Mouse (Mus musculus): ENCODE data around the gene Cnnm4. TPM values are rescaled to one million over a fixed set of nuclear protein-coding genes. Genes with fewer than 3 reads are reported as not detected.

Cnnm4 gene
- polyA plus RNA-seq, 1 experiment, result 6.5 TPM

DNA sequence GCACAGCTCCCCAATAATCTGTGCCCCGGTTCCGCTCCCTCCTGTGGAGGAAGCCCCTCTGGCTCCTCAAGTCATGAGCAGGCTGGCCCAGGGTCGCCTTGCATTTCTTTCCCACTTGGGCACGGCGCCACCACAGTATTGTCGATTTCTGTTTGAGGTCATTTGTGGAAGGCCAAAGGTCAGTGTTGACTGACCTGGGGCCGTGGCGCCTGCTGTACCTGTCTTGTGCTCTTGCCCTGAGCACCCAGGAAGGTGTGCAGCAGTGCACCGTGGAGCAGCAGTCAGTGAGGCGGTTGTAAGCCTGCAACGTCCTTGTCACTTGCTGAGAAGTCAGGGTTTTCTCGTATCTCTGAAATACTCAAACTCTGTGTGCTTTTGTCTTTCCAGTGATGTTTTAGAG lies 54.4 kb downstream of the Cnnm4 start:
- Histone ChIP-seq H3K4me1 (ENCODE audit: control insufficient read depth, insufficient read depth, low read length) (no peaks in the 10 kb centered on the region), H3K4me3 (ENCODE audit: insufficient read depth, low read length) (no peak overlapping the region), H3K27ac (ENCODE audit: insufficient read depth, low read length) (no peak overlapping the region)
- TF ChIP-seq POLR2A (IDR thresholded peaks at IDR 0.05; ENCODE audit: extremely low read depth, insufficient read depth, low read length) (no peak), CTCF (IDR thresholded peaks at IDR 0.05; ENCODE audit: extremely low read depth, insufficient read depth, low read length) (no peak)

DNA sequence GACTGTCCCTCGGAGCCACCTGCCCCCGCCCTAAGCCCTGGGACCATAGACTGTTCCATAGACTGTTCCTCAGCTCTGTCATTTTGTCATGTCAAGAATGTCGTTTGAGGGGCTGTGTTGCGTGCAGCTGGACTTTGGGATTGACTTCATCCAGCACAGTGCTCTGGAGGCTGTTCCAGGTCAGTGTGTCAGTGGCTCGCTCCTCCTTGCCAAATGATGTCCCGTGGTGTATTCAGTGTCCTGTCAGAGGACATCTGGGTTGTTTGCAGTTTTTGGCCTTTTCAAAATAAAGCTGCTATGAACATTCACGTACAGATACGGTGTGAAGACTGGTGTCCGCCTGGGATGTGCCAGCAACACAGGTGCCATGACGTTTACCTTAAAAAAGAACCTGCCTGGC lies 55.5 kb downstream of the Cnnm4 start:
- H3K4me3 ChIP-seq (ENCODE audit: insufficient read depth, low read length), result no peak overlapping the region
- H3K4me1 ChIP-seq (ENCODE audit: control insufficient read depth, insufficient read depth, low read length), result no peaks in the 10 kb centered on the region
- no peak overlapping the region for H3K27ac ChIP-seq (ENCODE audit: insufficient read depth, low read length)
- TF ChIP-seq POLR2A (IDR thresholded peaks at IDR 0.05; ENCODE audit: extremely low read depth, insufficient read depth, low read length), result no peak

DNA sequence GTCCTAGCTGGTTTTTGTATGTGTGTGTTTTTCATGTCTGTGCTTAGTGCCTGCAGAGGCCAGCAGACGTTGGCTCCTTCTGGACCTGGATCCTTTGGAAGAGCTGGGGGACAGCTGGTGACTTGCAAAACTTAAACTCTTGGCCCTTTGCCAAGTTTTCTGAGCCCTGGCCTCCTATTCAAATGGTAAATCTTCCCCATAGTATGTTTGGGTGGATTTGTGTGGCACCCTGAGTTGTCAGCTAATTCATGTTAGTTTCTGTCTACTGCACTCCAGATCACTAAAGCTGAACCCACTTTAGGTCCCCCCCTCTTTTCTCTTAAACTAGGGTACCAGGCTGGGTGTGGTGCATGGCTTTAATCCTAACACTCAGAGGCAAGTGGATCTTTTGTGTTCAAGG lies 56.9 kb downstream of the Cnnm4 start:
- H3K4me3 ChIP-seq (ENCODE audit: insufficient read depth, low read length), result no peak overlapping the region
- H3K27ac ChIP-seq (ENCODE audit: insufficient read depth, low read length), result no peak overlapping the region
- TF ChIP-seq POLR2A (IDR thresholded peaks at IDR 0.05; ENCODE audit: extremely low read depth, insufficient read depth, low read length), result no peak
- no peak for TF ChIP-seq CTCF (IDR thresholded peaks at IDR 0.05; ENCODE audit: extremely low read depth, insufficient read depth, low read length)

DNA sequence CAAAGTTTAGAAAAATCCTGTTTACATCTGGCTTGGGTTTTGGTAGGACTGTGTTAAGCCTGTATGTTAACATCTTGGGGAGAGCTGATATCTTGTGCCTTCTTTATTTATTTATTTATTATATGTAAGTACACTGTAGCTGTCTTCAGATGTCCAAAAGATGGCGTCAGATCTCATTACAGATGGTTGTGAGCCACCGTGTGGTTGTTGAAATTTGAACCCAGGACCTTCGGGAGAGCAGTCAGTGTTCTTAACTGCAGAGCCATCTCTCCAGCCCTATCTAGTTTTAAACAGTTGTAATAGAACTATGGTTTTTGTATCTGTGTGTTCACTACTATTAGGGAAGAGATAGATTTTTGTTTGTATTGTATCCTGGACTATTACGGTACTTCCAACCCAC lies 57.9 kb downstream of the Cnnm4 start:
- no peak for TF ChIP-seq CTCF (IDR thresholded peaks at IDR 0.05; ENCODE audit: extremely low read depth, insufficient read depth, low read length)
- TF ChIP-seq POLR2A (IDR thresholded peaks at IDR 0.05; ENCODE audit: extremely low read depth, insufficient read depth, low read length), result no peak
- H3K4me1 ChIP-seq (ENCODE audit: control insufficient read depth, insufficient read depth, low read length), result no peaks in the 10 kb centered on the region

More for the DNA sequence above, 56.9 kb downstream of the Cnnm4 start:
- H3K4me1 ChIP-seq (ENCODE audit: control insufficient read depth, insufficient read depth, low read length), result no peaks in the 10 kb centered on the region

DNA sequence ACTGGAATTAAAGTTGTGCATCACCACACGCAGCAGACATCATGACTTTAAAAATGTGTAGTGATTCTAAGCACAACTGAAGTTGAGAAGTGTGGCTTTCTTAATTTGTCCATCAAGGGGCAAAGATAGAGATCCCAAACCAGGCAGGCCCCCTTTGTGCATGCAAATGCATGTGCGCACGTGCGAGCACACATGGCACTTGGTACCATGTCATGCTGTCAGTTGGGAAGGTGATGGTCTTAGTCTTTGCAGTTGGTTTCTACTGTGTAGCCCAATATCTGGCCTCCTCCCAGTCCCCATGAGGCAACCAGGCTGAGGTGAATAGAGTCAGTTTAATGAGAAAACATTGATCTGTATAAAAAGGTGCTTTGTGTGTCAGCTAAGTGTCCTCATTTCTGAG lies 58.5 kb downstream of the Cnnm4 start:
- H3K4me3 ChIP-seq (ENCODE audit: insufficient read depth, low read length), result no peak overlapping the region
- H3K27ac ChIP-seq (ENCODE audit: insufficient read depth, low read length), result no peak overlapping the region
- no peak for TF ChIP-seq POLR2A (IDR thresholded peaks at IDR 0.05; ENCODE audit: extremely low read depth, insufficient read depth, low read length)
- no peak for TF ChIP-seq CTCF (IDR thresholded peaks at IDR 0.05; ENCODE audit: extremely low read depth, insufficient read depth, low read length)
- no peaks in the 10 kb centered on the region for H3K4me1 ChIP-seq (ENCODE audit: control insufficient read depth, insufficient read depth, low read length)

More for the DNA sequence above, 57.9 kb downstream of the Cnnm4 start:
- H3K27ac ChIP-seq (ENCODE audit: insufficient read depth, low read length), result no peak overlapping the region
- no peak overlapping the region for H3K4me3 ChIP-seq (ENCODE audit: insufficient read depth, low read length)

DNA sequence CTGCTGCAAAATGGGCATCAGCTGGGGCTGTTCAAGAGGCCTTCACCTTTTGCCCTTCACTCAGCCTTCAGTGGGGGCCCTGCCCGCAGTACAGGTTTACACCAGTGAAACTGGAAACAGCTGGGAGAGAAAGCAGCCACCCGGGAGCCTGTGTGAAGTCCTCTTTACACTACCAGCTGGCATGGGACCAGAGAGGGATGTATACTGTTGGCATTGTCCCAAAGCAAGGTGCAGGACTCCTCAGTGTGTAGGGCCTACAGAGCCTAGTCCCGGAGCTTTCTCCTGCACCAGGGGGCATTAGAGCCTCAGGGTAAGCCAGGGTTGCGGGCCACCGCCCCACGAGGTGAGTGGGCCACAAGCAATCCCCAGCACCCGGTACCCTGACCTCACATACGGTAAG lies 59.1 kb downstream of the Cnnm4 start:
- TF ChIP-seq POLR2A (IDR thresholded peaks at IDR 0.05; ENCODE audit: extremely low read depth, insufficient read depth, low read length) (no peak), CTCF (IDR thresholded peaks at IDR 0.05; ENCODE audit: extremely low read depth, insufficient read depth, low read length) (no peak)
- H3K4me1 ChIP-seq (ENCODE audit: control insufficient read depth, insufficient read depth, low read length), result no peaks in the 10 kb centered on the region; the same call in 1 of the 2 replicates
- H3K4me3 ChIP-seq (ENCODE audit: insufficient read depth, low read length), result no peak overlapping the region
- H3K27ac ChIP-seq (ENCODE audit: insufficient read depth, low read length), result no peak overlapping the region

DNA sequence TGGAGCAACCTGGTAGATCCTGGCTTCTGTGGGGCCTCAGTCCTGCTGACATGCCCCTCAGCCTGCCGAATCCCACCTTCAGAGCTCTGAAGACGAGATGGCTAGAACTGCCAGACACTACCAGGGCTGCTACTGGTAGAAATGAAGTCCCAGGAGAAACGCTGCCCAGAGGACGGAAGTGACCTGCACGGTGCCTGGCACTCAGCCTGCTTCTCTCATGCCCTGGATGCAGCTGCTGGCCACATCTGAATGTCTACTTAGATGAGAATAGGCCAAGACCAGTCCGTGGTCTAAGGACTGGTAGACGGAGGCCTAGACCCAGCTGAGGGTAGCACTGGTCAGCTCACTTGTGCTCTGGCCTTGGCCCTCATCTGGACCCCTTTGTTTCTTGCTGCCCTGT lies 59.5 kb downstream of the Cnnm4 start:
- Histone ChIP-seq H3K4me1 (ENCODE audit: control insufficient read depth, insufficient read depth, low read length) (no peaks in the 10 kb centered on the region; the same call in 1 of the 2 replicates), H3K4me3 (ENCODE audit: insufficient read depth, low read length) (no peak overlapping the region), H3K27ac (ENCODE audit: insufficient read depth, low read length) (no peak overlapping the region)
- TF ChIP-seq POLR2A (IDR thresholded peaks at IDR 0.05; ENCODE audit: extremely low read depth, insufficient read depth, low read length), result no peak
- TF ChIP-seq CTCF (IDR thresholded peaks at IDR 0.05; ENCODE audit: extremely low read depth, insufficient read depth, low read length), result no peak

DNA sequence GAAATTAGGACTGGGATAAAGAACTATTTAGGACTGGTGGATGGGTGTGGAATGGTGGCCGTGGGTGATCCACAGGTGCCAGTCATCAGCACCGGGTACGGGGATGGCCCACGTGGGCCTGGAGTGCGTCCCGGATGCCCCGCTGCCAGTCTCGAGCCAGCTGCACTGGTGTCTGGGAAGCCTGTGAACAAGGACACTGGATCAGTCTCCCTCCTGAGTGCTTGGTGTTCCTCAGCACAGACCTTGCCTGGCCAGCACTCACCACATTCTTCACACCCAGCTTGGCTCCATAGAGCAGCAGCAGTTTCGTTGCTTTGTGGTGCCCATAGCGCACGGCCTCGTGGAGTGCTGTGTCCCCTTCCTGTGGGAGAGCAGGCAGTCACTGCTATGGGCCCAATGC lies 60.0 kb downstream of the Cnnm4 start:
- TF ChIP-seq POLR2A (IDR thresholded peaks at IDR 0.05; ENCODE audit: extremely low read depth, insufficient read depth, low read length), result no peak
- no peak for TF ChIP-seq CTCF (IDR thresholded peaks at IDR 0.05; ENCODE audit: extremely low read depth, insufficient read depth, low read length)
- H3K4me3 ChIP-seq (ENCODE audit: insufficient read depth, low read length), result no peak overlapping the region
- H3K4me1 ChIP-seq (ENCODE audit: control insufficient read depth, insufficient read depth, low read length), result no peaks in the 10 kb centered on the region; the same call in 1 of the 2 replicates
- no peak overlapping the region for H3K27ac ChIP-seq (ENCODE audit: insufficient read depth, low read length)

DNA sequence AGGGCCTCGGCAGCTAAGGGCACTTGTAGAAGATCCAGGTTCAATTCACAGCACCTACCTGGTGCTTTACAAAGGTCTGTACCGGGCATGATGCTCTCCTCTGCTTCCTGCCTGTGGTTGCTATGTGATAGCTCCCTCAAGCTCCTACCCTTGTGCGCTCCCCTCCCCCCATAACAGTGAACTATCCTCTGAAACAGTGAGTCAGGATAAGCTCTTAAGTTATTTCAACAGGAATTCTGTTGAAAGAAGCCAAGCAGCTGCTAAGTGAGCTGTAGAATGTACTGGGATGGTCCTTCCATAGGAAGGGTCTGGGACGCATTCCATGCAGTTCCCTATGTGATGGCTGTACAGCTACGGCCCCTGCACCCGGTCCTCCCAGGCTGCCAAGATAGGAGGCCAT lies 62.1 kb downstream of the Cnnm4 start:
- TF ChIP-seq CTCF (IDR thresholded peaks at IDR 0.05; ENCODE audit: extremely low read depth, insufficient read depth, low read length) (no peak), POLR2A (IDR thresholded peaks at IDR 0.05; ENCODE audit: extremely low read depth, insufficient read depth, low read length) (no peak)

DNA sequence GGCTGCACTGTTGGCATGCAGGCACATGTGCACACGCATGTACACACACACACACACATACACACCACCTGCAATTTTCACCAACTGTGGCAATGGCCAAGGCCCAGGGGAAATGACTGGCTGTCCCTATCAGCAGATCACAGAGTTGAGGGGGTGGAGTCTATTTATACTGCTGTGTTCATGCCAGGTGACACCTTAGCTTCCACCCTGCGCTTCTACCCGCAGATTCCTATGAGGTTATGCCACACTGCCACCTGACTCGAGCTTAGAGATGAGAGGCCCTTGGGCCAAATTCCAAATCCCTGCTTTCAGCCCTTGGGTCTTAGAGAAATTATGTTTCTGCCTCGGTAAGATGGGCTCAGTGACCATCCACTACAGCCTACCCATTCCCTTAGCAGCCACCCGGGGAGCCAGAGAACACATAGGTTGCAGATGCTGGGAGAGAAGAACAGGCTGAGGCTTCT lies 63.2 kb downstream of the Cnnm4 start:
- Histone ChIP-seq H3K4me1 (ENCODE audit: control insufficient read depth, insufficient read depth, low read length) (no peaks in the 10 kb centered on the region; the same call in 1 of the 2 replicates), H3K4me3 (ENCODE audit: insufficient read depth, low read length) (no peak overlapping the region), H3K27ac (ENCODE audit: insufficient read depth, low read length) (no peak overlapping the region)
- TF ChIP-seq POLR2A (IDR thresholded peaks at IDR 0.05; ENCODE audit: extremely low read depth, insufficient read depth, low read length), result no peak
- TF ChIP-seq CTCF (IDR thresholded peaks at IDR 0.05; ENCODE audit: extremely low read depth, insufficient read depth, low read length), result no peak

More for the DNA sequence above, 62.1 kb downstream of the Cnnm4 start:
- Histone ChIP-seq H3K4me1 (ENCODE audit: control insufficient read depth, insufficient read depth, low read length) (no peaks in the 10 kb centered on the region; the same call in 1 of the 2 replicates), H3K4me3 (ENCODE audit: insufficient read depth, low read length) (no peak overlapping the region), H3K27ac (ENCODE audit: insufficient read depth, low read length) (no peak overlapping the region)
